Mouse (Mus musculus): ENCODE results near the gene Smarcb1.

Smarcb1 gene

GRCm38 (mm10) chr10:75921026-75921725 is at the start of gene Smarcb1:
Smarcb1 (minus strand) TSS chr10:75921617.
- peak; percentile 96 to 97 for DNase-seq (ENCODE audit: low spot score in 2 of 2)

DNA sequence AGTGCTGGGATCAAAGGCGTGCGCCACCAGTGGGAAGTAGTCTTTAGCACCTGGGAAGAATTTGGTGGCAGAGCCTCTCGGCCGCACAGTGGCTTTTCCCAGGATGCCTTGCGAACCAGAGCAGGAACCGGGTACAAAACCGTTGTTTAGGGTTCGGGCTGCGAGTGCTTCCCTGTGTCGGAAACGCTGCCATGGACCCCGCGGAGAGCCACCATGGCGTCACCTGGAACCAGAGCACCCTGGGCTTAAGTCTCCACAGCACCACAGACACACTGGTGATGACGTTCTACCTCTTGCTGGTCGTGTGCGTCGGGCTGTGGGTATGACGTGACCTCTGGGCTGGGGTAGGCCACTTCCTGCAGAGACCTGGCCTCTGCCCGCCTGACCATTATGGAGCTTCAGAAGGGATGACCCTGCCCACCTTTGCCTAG is 33.0 kb upstream of the Smarcb1 start, which contains the start of gene Gm5134:
Gene Gm5134, plus strand, starts transcription at position 134 of the 431 bp plus-strand sequence.
- DNase-seq (ENCODE audit: low spot score in 2 of 2): no peak

DNA sequence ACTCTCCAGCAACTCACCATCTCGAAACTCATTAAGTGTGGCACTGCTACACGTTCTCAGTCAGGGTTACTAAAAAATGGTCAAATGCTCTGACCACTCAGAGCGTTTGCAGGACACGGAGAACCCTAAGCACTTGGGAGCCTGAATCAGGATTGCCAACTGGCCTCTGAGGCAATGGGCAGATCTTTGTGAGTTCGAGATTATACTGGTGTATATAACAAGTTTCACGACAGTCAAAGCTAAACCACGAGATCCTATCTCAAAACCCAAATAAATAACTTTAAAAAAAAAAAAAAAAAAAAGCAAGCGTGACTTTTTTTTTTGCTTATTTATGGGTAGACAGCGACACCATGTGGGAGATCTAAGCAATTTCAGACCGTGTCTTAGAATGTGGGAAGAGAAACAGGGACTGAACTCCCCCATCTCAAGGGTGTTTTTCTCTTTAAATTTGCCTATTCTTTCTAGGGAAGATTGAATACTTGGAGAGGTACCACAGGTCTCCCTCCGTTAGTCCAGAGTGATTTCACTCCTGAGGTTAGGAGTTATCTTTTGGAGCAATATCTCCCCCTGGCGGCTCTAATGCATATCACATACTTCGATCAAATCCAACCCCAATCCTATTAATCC is 30.1 kb upstream of the Smarcb1 start:
- DNase-seq (ENCODE audit: low spot score in 2 of 2): no peak

GRCm38 (mm10) chr10:75950791-75951210 is 29.4 kb upstream of the Smarcb1 start:
- DNase-seq (ENCODE audit: low spot score in 2 of 2): no peak

DNA sequence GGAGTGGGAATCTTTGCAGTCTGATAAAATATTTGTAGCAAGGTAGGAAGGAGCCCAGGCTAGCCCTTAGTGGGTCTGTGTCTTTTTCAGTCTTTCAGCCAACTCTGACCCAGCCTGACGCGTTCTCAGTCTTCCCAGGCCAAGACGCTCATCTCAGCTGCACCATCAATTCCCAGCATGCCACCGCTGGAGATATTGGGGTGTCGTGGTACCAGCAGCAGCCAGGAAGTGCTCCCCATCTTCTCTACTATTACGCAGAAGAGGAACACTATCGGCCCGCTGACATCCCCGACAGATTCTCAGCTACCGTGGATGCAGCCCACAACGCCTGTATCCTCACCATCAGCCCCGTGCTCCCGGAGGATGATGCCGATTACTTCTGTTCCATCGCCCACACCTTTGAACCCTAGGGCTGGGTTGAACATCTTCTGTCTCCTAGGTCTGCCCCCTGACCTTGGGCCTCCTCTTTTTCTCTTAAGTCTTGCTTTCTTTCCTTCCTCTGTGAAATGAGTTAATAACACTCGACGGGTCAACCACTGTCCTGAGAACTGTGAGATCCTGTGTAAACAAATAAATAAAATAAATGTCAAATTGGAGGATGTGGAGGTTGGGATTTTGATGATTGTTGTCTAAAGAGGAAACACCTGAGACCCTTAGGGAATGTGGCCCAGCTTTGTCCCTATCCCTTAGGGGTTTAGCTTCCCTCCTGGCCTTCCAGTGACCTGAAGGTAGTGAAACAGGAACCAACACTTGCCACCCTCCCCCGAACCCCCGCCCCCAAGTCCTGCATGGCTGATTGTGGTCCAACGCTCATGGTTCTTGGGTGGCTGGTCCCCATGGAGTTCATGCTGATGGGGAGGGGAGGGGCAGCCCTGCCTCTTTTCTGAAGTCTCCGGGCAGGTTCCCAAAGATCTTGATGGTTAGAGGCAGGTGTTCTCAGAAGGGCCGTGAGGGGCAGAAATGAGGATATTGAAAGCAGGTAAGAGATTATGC is 27.9 kb upstream of the Smarcb1 start:
- DNase-seq (ENCODE audit: low spot score in 2 of 2): no peak

DNA sequence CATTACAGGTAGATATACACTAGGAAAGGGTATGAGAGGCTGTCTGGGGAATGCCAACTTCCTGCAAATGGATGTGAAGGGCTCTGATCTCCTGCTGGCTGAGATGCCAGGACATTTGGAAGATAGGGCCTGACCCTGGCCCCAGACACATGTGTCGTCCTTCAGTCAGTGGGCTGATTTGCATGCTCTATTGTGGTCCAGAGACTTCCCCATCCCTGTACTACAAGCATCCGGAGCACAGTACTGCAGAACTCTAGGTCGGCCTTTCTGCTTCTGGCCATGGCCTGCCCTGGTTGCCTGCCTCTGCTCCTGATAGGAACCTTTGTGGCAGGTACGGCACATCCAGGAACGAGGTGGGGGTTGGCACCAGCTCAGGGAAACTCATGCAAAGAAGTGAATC is 26.7 kb upstream of the Smarcb1 start:
- DNase-seq (ENCODE audit: low spot score in 2 of 2): no peak

- DNase-seq (ENCODE audit: low spot score in 2 of 2): no peak
These were observed 24.5 kb upstream of the Smarcb1 start for GRCm38 (mm10) chr10:75945896-75946295.

DNA sequence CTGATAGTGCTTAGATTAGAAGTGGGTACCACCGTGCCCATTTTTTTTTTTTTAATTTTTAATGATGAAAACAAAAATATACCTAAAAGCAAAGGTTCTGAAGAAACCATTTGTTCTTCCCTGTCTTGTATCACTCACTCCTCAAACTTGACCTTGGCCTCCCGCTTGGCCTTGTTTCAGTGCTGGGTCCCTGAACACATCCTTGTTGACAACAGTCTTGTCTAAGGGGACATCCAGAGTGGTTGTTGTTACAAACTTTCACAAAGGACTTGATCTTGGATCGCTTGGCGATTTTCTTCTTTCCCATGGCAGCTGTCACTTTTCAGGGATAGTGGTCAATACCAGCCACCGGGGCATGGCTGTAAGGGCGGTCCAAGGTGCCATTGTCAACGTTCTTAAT is 23.8 kb upstream of the Smarcb1 start:
- DNase-seq (ENCODE audit: low spot score in 2 of 2): no peak

- DNase-seq (ENCODE audit: low spot score in 2 of 2): peak in 1 of 2 experiments; percentile 26
These were observed 22.8 kb upstream of the Smarcb1 start for GRCm38 (mm10) chr10:75944066-75944772.

GRCm38 (mm10) chr10:75942736-75943477 is 21.5 kb upstream of the Smarcb1 start, which contains the start of gene Vpreb3:
Vpreb3 (plus strand) TSS chr10:75943057.
- peak in 1 of 2 experiments; percentile 18 for DNase-seq (ENCODE audit: low spot score in 2 of 2)

DNA sequence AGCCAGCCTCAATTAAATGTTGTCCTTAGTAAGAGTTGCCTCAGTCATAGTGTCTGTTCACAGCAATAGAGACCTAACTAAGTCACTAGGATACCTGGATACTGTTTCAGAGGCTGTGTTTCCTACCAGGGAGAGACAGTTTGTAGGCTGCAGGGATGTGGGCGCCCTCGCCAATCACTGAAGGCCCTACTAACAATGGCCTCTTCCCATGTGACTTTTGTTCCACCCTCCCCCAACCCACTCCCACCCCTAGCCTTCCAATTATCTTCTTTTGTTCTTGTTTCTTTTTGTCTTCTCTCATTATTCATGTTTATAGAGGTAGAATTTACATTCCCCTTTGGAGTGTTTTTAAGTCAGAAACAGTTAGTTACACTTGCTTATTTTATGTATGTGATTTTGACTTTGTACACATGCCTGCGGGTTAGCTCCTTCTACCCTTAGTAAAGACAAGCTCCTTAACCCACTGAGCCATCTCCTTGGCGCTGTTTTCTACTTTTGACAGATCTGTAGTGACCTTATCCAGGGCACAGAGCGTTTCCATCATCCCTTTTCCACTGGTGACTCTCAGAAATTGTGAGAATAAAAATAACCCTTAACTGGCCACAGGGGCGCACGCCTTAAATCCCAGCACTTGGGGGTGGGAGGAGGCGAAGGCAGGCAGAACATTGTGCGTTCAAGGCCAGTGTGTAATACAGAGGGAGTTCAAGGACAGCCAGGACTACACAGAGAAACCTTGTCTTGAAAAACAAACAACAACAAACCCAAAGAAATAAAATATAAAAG is 19.8 kb upstream of the Smarcb1 start:
- no peak for DNase-seq (ENCODE audit: low spot score in 2 of 2)

GRCm38 (mm10) chr10:75940520-75940919 is 19.1 kb upstream of the Smarcb1 start, which contains the start of gene Gm867:
Gm867 (minus strand) TSS chr10:75940672.
- no peak for DNase-seq (ENCODE audit: low spot score in 2 of 2)

GRCm38 (mm10) chr10:75939481-75940234 is 18.2 kb upstream of the Smarcb1 start:
- no peak for DNase-seq (ENCODE audit: low spot score in 2 of 2)

DNA sequence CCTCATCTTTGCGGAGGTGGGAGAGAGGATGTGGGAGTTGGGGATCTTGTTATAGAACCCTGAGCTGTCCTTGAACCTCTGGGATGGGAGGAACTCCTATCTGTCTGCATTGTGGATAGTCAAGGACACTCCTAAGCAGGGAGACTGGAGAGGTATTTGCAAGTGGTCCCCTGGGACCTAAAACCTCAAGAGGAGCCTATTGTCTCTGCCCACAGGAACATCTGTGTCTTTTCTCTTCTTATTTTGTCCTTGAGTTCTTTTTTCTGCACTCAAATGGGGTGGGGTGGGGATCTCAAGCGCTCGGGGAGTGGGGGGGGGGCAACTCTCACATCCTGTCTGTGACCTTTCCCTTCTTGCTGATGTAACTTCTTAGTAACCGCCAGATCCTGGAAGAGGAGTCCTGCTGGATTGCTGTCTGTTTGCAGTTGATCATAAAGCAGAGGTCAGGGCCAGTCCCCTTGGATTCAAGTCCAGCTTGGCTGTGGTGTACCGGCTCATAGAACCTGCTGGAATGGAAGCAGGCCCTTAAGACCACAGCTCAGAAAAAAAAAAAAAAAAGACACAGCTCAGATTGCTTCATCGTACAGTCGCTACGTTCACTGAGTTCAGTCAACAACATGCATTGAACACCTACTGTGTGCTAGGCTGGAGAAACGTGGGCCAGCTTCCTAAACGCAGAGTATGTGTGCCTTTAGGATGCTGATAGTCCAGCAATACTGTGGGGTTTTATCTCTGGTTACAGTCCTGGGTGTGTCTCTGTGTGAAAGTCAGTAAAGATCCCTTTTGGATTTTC is 16.6 kb upstream of the Smarcb1 start:
- DNase-seq (ENCODE audit: low spot score in 2 of 2): no peak

- no peak for DNase-seq (ENCODE audit: low spot score in 2 of 2)
These were observed 15.7 kb upstream of the Smarcb1 start for GRCm38 (mm10) chr10:75936909-75937667.

- DNase-seq (ENCODE audit: low spot score in 2 of 2): peak; percentile 71 to 78
These were observed 14.5 kb upstream of the Smarcb1 start, which contains the start of gene Mmp11 for GRCm38 (mm10) chr10:75935680-75936541. Mmp11 (minus strand) TSS chr10:75936496.
